Mouse (Mus musculus): Measurements from ENCODE around the gene Fam216a.

DNA sequence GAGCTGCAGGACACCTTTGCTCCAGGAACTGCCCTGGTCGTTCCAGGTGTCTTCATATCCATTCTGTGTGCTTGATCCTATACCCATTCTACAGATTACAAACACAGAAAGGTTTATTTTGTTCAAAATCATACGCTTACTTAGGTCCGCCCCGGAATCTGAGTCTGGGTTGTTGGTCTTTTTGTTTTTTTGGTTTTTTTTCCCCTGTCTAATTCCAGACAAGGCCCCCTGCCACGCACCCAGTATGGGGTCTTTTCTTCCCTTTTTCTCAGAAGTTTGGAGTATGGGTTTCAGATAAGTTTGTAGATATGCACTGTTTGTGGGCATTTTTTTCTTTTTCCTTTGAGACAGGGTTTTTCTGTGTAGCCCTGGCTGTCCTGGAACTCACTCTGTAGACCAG, 714 bp upstream of the Fam216a start:
- TF ChIP-seq CTCF (IDR thresholded peaks at IDR 0.05; ENCODE audit: insufficient read depth, low read length) (no peak), POLR2A (IDR thresholded peaks at IDR 0.05; ENCODE audit: borderline replicate concordance, extremely low read depth, low read depth, low read length) (no peak)
